20 mouse cellular contexts compared by ENCODE assay signal in the genomic region with DNA sequence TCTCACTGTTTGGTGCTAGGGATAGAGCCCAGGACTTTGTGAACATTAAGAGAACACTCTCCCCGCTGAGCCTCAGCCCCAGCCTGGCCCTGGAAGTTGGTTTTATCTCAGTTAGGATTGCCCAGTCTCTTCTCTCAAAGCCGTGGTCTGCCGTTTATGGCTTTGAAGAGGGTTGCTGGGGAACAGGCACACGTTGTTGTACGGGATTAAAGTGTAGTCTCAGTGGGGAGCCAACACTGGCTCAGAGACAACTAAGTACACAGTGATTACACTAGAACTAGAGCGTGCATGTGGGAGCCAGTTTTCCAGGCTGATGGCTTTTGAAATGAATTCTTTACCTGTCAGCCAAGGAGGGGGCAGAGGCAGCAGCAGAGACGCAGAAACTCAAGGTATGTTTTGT.
"Had no signal": no experiment of that assay in that cellular context is flagged by ENCODE, and none has a peak within 500 bp of the region (broad histone marks: within the 10 kb centered on the region; RNA-seq: fewer than 3 reads in every experiment).

No protein-coding gene starts in this region.

- H3K9me3 ChIP-seq: limb, embryonic 10.5 days; limb, embryonic 13.5 days; liver, embryonic 12.5 days; liver, embryonic 15.5 days; lung, embryonic 15.5 days; megakaryocyte, embryonic 14.5 days; midbrain, embryonic 12.5 days; stomach, embryonic 15.5 days had no signal

- H3K27ac ChIP-seq: kidney, postnatal 0 days; limb, embryonic 10.5 days; limb, embryonic 13.5 days; liver, embryonic 12.5 days; liver, embryonic 15.5 days; lung, embryonic 15.5 days; midbrain, embryonic 12.5 days; stomach, embryonic 15.5 days had no signal

- H3K4me3 ChIP-seq: limb, embryonic 10.5 days; limb, embryonic 13.5 days; liver, embryonic 12.5 days; liver, embryonic 15.5 days; lung, embryonic 15.5 days; megakaryocyte, embryonic 14.5 days; midbrain, embryonic 12.5 days; stomach, embryonic 15.5 days had no signal

- H3K36me3 ChIP-seq: limb, embryonic 10.5 days; limb, embryonic 13.5 days; liver, embryonic 12.5 days; liver, embryonic 15.5 days; lung, embryonic 15.5 days; midbrain, embryonic 12.5 days; stomach, embryonic 15.5 days had no signal

- H3K4me2 ChIP-seq: limb, embryonic 13.5 days; liver, embryonic 12.5 days; liver, embryonic 15.5 days; lung, embryonic 15.5 days; midbrain, embryonic 12.5 days; stomach, embryonic 15.5 days had no signal

- H3K9ac ChIP-seq: limb, embryonic 13.5 days; liver, embryonic 12.5 days; liver, embryonic 15.5 days; lung, embryonic 15.5 days; midbrain, embryonic 12.5 days; stomach, embryonic 15.5 days had no signal

- ATAC-seq: liver, embryonic 12.5 days had no signal

- DNase-seq: kidney, adult 18-20 months; kidney, adult 9 months; kidney, postnatal 36 days; liver; lung, adult 18-20 months; lung, postnatal 10 days; lung, postnatal 36 days; right cerebral cortex, postnatal 25 days; spleen, adult 18-20 months; thymus, adult 18-20 months; thymus, postnatal 36 days had no signal
